12 mouse cellular contexts compared by ENCODE assay signal in genomic region chr19:42145210-42145609, GRCm38 (mm10). TPM values are rescaled to one million over a fixed set of nuclear protein-coding genes. Genes with fewer than 3 reads are reported as not detected.
DNase-seq lines count a peak whose midpoint lies in the region; ATAC-seq and TF ChIP-seq lines count a peak whose summit lies in the region.
"Had no signal": no experiment of that assay in that cellular context is flagged by ENCODE, and none has a peak within 500 bp of the region (broad histone marks: within the 10 kb centered on the region; RNA-seq: fewer than 3 reads in every experiment).

No protein-coding gene starts in this region.

- DNase-seq in lung, adult 2 months, result peak; percentile 56
- peak; percentile 78 for DNase-seq in lung, postnatal 25 days (ENCODE audit: low spot score)
- no peak for DNase-seq in ovary, adult 18-20 months (ENCODE audit: low spot score)
- DNase-seq in cerebellum, adult 8-10 months, result no peak
- no peak for DNase-seq in B cell, adult 2 months

- TF ChIP-seq CTCF in intestine, postnatal 0 days (IDR thresholded peaks at IDR 0.05; ENCODE audit: low read depth), result no peak
- TF ChIP-seq CTCF in cortical plate, adult 2 months (IDR thresholded peaks at IDR 0.05; ENCODE audit: extremely low read depth, insufficient read depth, low read length), result no peak
- TF ChIP-seq CTCF in lung, adult 2 months (IDR thresholded peaks at IDR 0.05; ENCODE audit: insufficient read depth, low read length), result no peak

- 59% methylated on average over 4 of the region's 4 CpGs for whole genome bisulfite sequencing in intestine, embryonic 15.5 days
- 55% methylated on average over 4 of the region's 4 CpGs for WGBS in intestine, postnatal 0 days
- 41% methylated on average over 4 of the region's 4 CpGs for WGBS in lung, adult 2 months

- H3K27ac ChIP-seq in intestine, embryonic 15.5 days, result peak overlapping the region; percentile 2; the same call in 1 of the 2 replicates
- H3K27ac ChIP-seq in intestine, postnatal 0 days (ENCODE audit: low read depth, low read length), result no peak overlapping the region
- H3K27ac ChIP-seq in cortical plate, adult 2 months (ENCODE audit: insufficient read depth, low read length), result peak overlapping the region; percentile 74
- H3K27ac ChIP-seq: forebrain, embryonic 10.5 days; kidney, embryonic 15.5 days had no signal

- no peak overlapping the region for H3K9ac ChIP-seq in intestine, embryonic 15.5 days
- H3K9ac ChIP-seq in intestine, postnatal 0 days (ENCODE audit: low read depth, low read length), result no peak overlapping the region
- H3K9ac ChIP-seq: kidney, embryonic 15.5 days; liver, postnatal 0 days had no signal

- no peak for TF ChIP-seq POLR2A in cortical plate, adult 2 months (IDR thresholded peaks at IDR 0.05; ENCODE audit: extremely low read depth, insufficient read depth, low read length)
- TF ChIP-seq POLR2A in lung, adult 2 months (IDR thresholded peaks at IDR 0.05; ENCODE audit: borderline replicate concordance, extremely low read depth, low read depth, low read length), result no peak

- H3K9me3 ChIP-seq in intestine, embryonic 15.5 days, result no peaks in the 10 kb centered on the region
- H3K9me3 ChIP-seq in intestine, postnatal 0 days (ENCODE audit: control insufficient read depth), result no peaks in the 10 kb centered on the region
- H3K9me3 ChIP-seq: forebrain, embryonic 10.5 days; kidney, embryonic 15.5 days had no signal

- H3K4me3 ChIP-seq in intestine, embryonic 15.5 days (replicated peaks), result no peak overlapping the region
- no peak overlapping the region for H3K4me3 ChIP-seq in intestine, postnatal 0 days (ENCODE audit: low read depth, low read length)
- H3K4me3 ChIP-seq in cortical plate, adult 2 months (ENCODE audit: insufficient read depth, low read length), result no peak overlapping the region
- H3K4me3 ChIP-seq in lung, adult 2 months (replicated peaks; ENCODE audit: extremely low read depth, low read depth, low read length), result no peak overlapping the region
- H3K4me3 ChIP-seq: forebrain, embryonic 10.5 days; kidney, embryonic 15.5 days had no signal

- no peak for ATAC-seq in intestine, embryonic 15.5 days
- no peak for ATAC-seq in intestine, postnatal 0 days
- ATAC-seq: liver, postnatal 0 days had no signal

- no peak overlapping the region for H3K4me2 ChIP-seq in intestine, embryonic 15.5 days (replicated peaks)
- H3K4me2 ChIP-seq in intestine, postnatal 0 days (replicated peaks; ENCODE audit: low read depth), result no peak overlapping the region
- H3K4me2 ChIP-seq: kidney, embryonic 15.5 days had no signal

- H3K27me3 ChIP-seq in intestine, embryonic 15.5 days (replicated peaks), result no peaks in the 10 kb centered on the region; the same call in 1 of the 2 replicates
- no peaks in the 10 kb centered on the region for H3K27me3 ChIP-seq in intestine, postnatal 0 days (replicated peaks; ENCODE audit: control insufficient read depth, insufficient read depth, low read length)

- no peaks in the 10 kb centered on the region for H3K36me3 ChIP-seq in intestine, embryonic 15.5 days
- no peaks in the 10 kb centered on the region for H3K36me3 ChIP-seq in intestine, postnatal 0 days (ENCODE audit: control insufficient read depth, insufficient read depth)
- H3K36me3 ChIP-seq: forebrain, embryonic 10.5 days; kidney, embryonic 15.5 days had no signal

- H3K4me1 ChIP-seq in intestine, embryonic 15.5 days (replicated peaks), result peaks cover 25% of the 10 kb centered on the region
- H3K4me1 ChIP-seq in intestine, postnatal 0 days (replicated peaks; ENCODE audit: control insufficient read depth, insufficient read depth, low read length), result no peaks in the 10 kb centered on the region
- peaks cover 2% of the 10 kb centered on the region; the same call in 1 of the 2 replicates for H3K4me1 ChIP-seq in cortical plate, adult 2 months (ENCODE audit: control insufficient read depth, insufficient read depth, low read length)
- H3K4me1 ChIP-seq in lung, adult 2 months (ENCODE audit: control insufficient read depth, insufficient read depth, low read length), result peaks cover 20% of the 10 kb centered on the region

RNA-seq across cellular contexts. Expression of gene Marveld1, which starts 2.0 kb away (rescaled TPM):
- polyA plus RNA-seq in intestine, embryonic 15.5 days (2015; fragmentation: Nextera tagmentation; extraction: Ambion mirVana), result 9.4 and 12.3 TPM in 2 replicates
- 9.0 and 9.6 TPM in 2 replicates for polyA plus RNA-seq in intestine, postnatal 0 days (2015; fragmentation: Nextera tagmentation; extraction: Ambion mirVana)
- 14.4 and 16.8 TPM in 2 replicates for polyA plus RNA-seq in cortical plate, adult 2 months (2012; rRNA removed)
- polyA plus RNA-seq in lung, adult 2 months (2012; rRNA removed), result 215 and 250 TPM in 2 replicates

RNA-seq across cellular contexts. Expression of gene Avpi1, which starts 16.4 kb away (rescaled TPM):
- polyA plus RNA-seq in intestine, embryonic 15.5 days (2015; fragmentation: Nextera tagmentation; extraction: Ambion mirVana), result 36.4 and 40.7 TPM in 2 replicates
- polyA plus RNA-seq in intestine, postnatal 0 days (2015; fragmentation: Nextera tagmentation; extraction: Ambion mirVana), result 39.8 and 40.5 TPM in 2 replicates
- 36.3 and 41.1 TPM in 2 replicates for polyA plus RNA-seq in cortical plate, adult 2 months (2012; rRNA removed)
- polyA plus RNA-seq in lung, adult 2 months (2012; rRNA removed), result 46.8 and 69.6 TPM in 2 replicates

RNA-seq across cellular contexts. Expression of gene Zfyve27, which starts 18.5 kb away (rescaled TPM):
- polyA plus RNA-seq in intestine, embryonic 15.5 days (2015; fragmentation: Nextera tagmentation; extraction: Ambion mirVana), result 20.6 and 21.5 TPM in 2 replicates
- polyA plus RNA-seq in intestine, postnatal 0 days (2015; fragmentation: Nextera tagmentation; extraction: Ambion mirVana), result 13.3 and 14.7 TPM in 2 replicates
- 107 and 126 TPM in 2 replicates for polyA plus RNA-seq in cortical plate, adult 2 months (2012; rRNA removed)
- polyA plus RNA-seq in lung, adult 2 months (2012; rRNA removed), result 39.3 and 53.9 TPM in 2 replicates

RNA-seq across cellular contexts. Expression of gene Pi4k2a, which starts 54.9 kb away (rescaled TPM):
- 23.4 and 23.6 TPM in 2 replicates for polyA plus RNA-seq in intestine, embryonic 15.5 days (2015; fragmentation: Nextera tagmentation; extraction: Ambion mirVana)
- polyA plus RNA-seq in intestine, postnatal 0 days (2015; fragmentation: Nextera tagmentation; extraction: Ambion mirVana), result 47.2 and 52.2 TPM in 2 replicates
- polyA plus RNA-seq in cortical plate, adult 2 months (2012; rRNA removed), result 56.8 and 57.0 TPM in 2 replicates
- polyA plus RNA-seq in lung, adult 2 months (2012; rRNA removed), result 29.1 and 34.8 TPM in 2 replicates

RNA-seq across cellular contexts. Expression of gene Sfrp5, which starts 56.8 kb away (rescaled TPM):
- 9.2 and 14.0 TPM in 2 replicates for polyA plus RNA-seq in intestine, embryonic 15.5 days (2015; fragmentation: Nextera tagmentation; extraction: Ambion mirVana)
- polyA plus RNA-seq in intestine, postnatal 0 days (2015; fragmentation: Nextera tagmentation; extraction: Ambion mirVana), result 0.27 and 0.58 TPM in 2 replicates
- polyA plus RNA-seq in cortical plate, adult 2 months (2012; rRNA removed), result 1.2 and 1.9 TPM in 2 replicates
- polyA plus RNA-seq in lung, adult 2 months (2012; rRNA removed), result 4.9 and 9.4 TPM in 2 replicates
- polyA plus RNA-seq: liver, adult 2 months; liver, postnatal 0 days had no signal

Comparison
In these comparisons a context has a peak if more than half of its experiments do, and no peak if none do; other contexts are left out.
1. DNase-seq: peak in lung, adult 2 months (single experiment) and lung, postnatal 25 days (single experiment); none in ovary, adult 18-20 months (single experiment), cerebellum, adult 8-10 months (single experiment) and B cell, adult 2 months (0 of 2).
2. RNA of gene Marveld1, which starts 2.0 kb away (polyA plus RNA-seq): 215 to 250 TPM in lung, adult 2 months; 14.4 to 16.8 TPM in cortical plate, adult 2 months, 9.4 to 12.3 TPM in intestine, embryonic 15.5 days and 9.0 to 9.6 TPM in intestine, postnatal 0 days; every median in the first group is over 10 times any median in the second.